Mouse (Mus musculus) heart, postnatal 10 days (tissue): ENCODE results near the gene Rab3c. TPM values are rescaled to one million over a fixed set of nuclear protein-coding genes. Genes with fewer than 3 reads are reported as not detected.

Experiments used
- DNase-seq, 2 experiments: peaks; one replicate each; pipeline ENCODE4 v3.0.0; 2021
- intact Hi-C: fragments of 180-260 bp; cut with DNase I; formaldehyde crosslinking; loops from one replicate; pipeline ENCODE4 v1.15.1; 2025
- total RNA-seq, 2 experiments: library from RNA; stranded (reverse); gene quantifications; 2 replicates each; pipeline ENCODE4 v1.2.3; 2021

Gene Rab3c
- total RNA-seq, 2 experiments from 2014 or later, result 0.24 to 0.25 TPM

DNA sequence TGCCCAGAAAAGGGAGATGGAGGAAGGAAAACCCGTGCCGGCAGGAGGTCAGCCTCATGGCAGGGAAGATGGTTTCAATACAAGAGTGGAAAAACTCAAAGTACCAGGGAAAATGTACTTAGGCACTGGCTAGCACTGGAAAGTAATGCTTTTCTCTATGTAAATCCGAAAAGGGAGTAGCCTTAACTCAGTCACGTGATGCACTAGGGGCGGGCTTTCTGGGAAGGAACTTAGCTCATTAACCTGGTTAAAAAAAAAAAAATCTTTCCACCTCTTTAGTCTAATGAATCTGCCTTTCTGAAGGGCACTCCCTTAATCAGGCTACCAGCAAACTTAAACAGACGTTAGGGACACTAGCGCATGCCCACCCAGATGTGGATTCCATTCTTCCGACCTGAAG lies 249.7 kb downstream of the Rab3c start:
- DNase-seq, result no peak
- intact Hi-C loops, result no loop called here

DNA sequence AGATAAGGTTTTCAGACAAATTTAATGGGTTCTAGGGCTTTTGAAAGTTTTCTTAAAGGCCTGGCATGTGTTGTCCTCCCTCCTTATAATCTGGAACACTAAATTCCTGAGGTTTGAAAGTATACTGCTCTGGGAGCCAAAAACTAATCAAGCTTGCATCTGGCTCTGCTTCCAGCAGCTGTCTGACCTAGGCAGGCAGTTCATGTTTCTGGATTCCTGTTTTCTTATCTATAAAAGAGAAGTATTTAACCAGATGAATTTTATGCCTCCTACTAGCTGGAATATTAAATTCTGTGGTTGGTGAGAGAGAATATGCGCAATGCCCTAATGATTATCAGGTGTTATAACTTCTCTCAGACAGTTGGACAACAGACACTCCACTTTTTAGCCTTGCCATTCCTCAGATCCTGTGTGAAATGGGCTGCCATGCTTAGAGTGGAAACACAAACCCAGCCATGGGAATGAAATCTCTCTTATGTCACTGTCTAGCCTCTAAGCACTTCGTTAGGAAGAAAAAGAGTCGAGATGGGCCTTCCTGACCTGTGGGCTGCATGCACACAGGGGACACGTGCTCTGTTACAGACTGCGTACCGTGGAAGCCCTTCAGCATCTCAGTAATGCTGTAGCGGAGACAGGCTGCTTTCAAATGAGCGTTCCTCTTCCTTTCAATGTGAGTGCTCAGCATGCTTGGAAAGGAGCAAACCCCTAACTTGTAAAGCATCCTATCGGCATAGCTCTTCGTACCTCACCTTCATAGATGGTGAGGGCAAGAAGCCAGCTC lies 256.2 kb downstream of the Rab3c start:
- DNase-seq, result no peak
- intact Hi-C loops, result no loop called here

DNA sequence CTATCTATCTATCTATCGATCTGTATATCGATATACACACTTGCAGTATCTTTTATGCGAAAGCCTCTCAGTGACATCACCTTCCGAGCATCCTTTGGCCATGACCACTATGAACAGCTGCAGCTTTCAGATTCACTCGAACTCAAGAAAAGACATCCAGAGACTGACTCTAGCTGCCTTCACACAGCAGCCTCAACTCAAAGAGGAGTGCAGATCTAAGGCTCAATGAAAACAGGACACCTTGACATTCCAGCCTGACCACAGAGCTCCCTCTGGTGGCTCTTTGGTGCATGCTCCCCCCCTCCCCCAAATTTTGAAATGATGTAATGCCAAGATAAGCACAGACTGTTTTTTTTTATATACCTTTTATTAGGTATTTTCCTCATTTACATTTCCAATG lies 257.8 kb downstream of the Rab3c start:
- intact Hi-C loops, result no loop called here
- DNase-seq, result peak; percentile 11 to 25

DNA sequence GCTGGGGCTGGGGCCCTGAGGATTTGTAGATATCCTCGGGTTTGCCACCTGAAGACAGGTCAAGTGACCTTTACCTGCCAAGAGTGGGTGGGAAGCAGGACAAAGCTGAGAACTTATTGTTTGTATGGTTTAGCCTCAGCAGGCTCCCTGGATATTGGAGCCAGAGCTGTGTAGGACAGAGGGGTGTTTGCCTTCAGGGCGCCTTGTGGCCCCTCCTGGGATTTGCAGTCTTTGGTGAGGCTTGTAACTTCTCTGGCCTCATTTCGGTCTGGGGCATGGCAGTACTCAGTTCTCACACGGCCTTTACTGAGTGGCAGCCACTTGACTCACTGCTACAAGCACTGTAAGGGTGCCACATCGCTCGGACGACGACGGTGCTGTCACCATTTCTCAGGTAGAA lies 261.0 kb downstream of the Rab3c start:
- DNase-seq, result no peak
- intact Hi-C loops, result loop anchor here (1.0 to 5.0 kb wide), 2 partner anchors 97 to 242 kb away; no protein-coding TSS in a partner anchor

DNA sequence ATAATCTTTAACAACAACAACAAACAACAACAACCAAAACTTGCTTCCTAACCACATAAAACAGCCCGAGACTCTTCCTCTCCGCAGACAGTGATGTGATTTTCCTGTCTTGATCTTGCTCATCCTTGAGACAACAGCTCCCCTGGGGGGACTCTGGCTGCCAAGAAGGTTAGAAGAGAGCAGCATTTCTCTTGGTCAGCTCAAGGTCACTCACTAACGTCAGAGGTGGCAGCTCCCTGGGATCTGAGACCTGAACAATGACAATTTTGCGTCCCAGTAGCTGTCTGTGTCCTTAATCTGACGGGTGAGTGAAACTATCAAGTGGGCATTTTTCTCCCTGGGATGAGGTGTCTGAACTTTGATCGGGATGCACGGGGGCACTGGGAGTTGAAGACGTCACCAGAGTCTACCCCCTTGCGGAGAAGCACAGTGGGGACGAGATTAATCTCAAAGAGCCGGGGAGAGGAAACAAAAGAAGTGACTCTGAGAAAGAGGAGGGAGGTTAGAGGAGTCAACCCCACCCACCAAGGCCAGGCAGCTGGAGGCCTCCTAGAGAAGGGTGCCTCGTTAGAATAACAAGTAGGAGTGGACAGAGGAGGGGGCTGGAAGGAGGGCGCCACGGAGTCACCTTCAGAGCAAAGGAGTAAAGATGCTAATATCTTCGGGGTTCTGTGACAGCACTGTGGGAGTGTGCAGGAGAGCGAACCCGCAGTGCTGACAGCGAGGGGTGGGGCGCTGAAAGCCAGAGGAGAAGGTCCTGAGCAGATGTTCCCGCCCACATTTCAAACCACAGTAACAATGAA lies 261.7 kb downstream of the Rab3c start:
- DNase-seq, result peak; percentile 25 to 35

DNA sequence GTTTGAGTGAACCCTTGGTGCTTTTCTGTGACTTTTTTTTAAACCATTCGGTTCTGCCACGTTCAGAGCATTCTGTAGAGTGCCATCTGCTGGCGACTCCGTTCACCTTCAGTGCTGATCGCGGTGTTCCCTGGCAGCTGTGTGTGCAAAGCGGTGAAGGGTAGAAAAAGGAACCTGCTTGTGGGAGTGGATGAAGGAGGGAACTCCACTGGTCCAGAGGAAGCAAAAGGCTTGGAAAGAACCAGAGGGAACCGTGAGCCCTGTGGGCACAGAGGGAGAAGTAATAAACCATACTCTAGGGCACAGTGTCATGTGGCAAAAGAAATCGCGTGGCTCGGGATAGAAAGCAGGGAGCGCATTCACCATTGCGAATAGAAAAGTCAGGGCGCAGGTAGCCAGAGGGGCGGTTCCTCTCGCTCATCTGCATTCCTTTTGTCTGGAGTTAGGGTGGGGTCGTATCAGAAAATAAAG lies 262.3 kb downstream of the Rab3c start:
- peak; percentile 87 to 90 for DNase-seq
- intact Hi-C loops, result loop anchor here (5.0 kb wide), 1 partner anchor 241 kb away; no protein-coding TSS in a partner anchor

More for the DNA sequence above, 261.7 kb downstream of the Rab3c start:
- intact Hi-C loops, result loop anchor here (1.0 to 5.0 kb wide), 2 partner anchors 97 to 242 kb away; no protein-coding TSS in a partner anchor

DNA sequence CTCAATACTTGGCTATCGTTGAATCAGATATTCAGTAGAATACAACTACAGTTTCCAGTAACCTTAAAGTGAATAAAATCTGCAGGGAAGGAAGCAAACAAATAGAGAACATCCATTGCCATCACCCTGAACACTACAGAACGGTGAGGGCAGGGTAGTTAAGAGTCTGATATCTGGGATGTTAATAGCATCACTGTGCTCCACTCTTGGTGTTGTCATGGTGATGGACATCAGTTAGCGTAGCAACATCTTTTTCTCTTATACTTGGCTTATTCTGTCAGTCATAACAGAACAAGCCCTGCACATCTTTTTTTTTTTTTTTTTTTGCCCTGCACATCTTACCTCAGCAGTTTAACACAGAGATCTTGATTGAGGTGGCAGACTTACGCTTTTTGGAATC lies 268.8 kb downstream of the Rab3c start:
- DNase-seq, result no peak
- intact Hi-C loops, result no loop called here

DNA sequence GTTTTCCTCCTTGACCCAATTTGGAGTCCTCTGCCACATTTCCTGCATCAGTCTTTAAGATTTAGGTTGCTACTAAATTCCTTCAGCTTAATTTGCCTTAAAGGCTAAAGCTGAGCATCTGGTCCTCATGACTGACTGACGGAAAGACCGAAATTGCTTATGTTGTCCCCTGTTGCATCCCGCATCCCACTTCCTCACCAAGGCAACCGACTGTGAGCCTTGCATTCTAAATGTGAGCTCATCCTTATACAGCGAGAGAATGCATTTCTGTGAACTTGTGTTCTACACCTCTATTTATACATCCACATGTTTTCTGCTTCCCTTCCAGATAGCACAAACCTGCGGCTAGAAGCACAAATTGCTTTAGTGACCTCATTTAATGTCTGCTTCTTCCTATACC lies 269.9 kb downstream of the Rab3c start:
- intact Hi-C loops, result no loop called here
- no peak for DNase-seq

DNA sequence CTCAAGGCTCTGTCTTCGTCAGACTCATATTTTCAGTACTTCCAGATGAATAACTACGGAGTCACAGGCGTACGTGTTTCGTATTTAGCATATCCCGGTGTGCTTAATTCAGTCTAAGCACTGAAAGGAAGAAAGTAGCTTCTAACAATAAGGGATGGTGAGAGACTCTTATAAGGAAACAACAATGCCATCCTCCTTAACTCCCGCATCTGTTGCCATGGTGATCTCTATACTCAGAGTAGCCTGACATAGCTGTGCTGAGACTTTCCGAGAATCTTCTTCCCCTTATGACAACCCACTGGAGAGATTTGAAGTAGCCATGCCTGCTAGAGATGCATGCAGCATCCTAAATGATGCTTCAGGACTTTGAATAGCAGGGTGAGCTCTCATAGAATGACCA lies 272.3 kb downstream of the Rab3c start:
- no peak for DNase-seq
- intact Hi-C loops, result no loop called here

DNA sequence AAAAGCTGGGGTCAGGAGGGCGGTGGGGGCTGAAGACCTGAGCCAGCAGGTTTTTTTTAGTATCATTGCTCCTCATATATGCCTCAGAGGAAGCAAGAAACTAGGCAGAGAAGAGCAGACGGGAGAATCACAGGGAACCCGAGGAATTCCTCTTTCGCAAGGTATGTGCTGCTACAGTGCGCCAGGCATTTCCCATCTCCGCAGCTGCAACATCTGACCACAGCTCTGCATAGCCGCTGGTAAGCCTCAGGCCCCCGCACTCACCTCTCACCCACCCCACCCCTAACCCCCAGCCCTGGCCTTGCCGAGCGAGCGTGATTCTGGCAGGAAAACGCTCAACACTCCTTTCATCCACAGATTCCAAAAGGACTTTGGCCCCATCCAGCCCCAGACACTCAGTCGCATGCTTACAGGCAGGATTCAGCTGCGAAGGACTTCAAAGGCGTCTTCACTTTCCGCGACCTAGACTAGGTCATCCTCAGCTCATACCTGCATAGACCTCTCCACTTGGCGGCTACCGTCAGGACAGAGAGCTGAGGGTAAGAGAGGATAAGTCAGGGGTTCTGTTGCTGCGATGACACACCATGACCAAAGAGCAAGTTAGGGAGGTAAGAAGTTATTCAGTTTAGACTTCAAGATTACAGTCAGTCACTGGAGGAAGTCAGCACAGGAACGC lies 274.6 kb downstream of the Rab3c start:
- intact Hi-C loops, result no loop called here

More for the DNA sequence above, 274.6 kb downstream of the Rab3c start:
- no peak for DNase-seq

Other genes starting within 250 kb of the Rab3c start
- gene Gapt, start 76.2 kb upstream of the Rab3c start, total RNA-seq, result not detected
- gene Plk2, start 114.0 kb upstream of the Rab3c start, total RNA-seq, result 10 to 100 TPM; 71.4 to 75.3 TPM